Mouse (Mus musculus) embryo, embryonic 10.5 days (tissue): ENCODE results near the gene Cept1.
"Not testable (repeated sequence)": the region's sequence is repeated elsewhere in the genome, so short reads cannot be mapped to it uniquely, and the experiment has no call there.

ENCODE experiments used
- DNase-seq: peaks from one replicate; pipeline ENCODE4 v3.0.0-alpha.2; 2015; ENCODE audit warnings: low spot score

Cept1 gene

GRCm38 (mm10) chr3:106547171-106547923 is at the start of gene Cept1, which contains the start of gene Dram2:
Gene Cept1, minus strand, starts transcription at chr3:106547802.
Gene Dram2, plus strand, starts transcription at chr3:106547798.
- DNase-seq, result peak; percentile 96

- DNase-seq, result not testable (repeated sequence)
Measured at GRCm38 (mm10) chr3:106593631-106594030, 46.0 kb upstream of the Cept1 start.

GRCm38 (mm10) chr3:106579296-106579695 is 31.7 kb upstream of the Cept1 start:
- no peak for DNase-seq

GRCm38 (mm10) chr3:106573191-106573590 is 25.6 kb upstream of the Cept1 start:
- DNase-seq, result no peak

GRCm38 (mm10) chr3:106565876-106566275 is 18.3 kb upstream of the Cept1 start:
- DNase-seq, result no peak

GRCm38 (mm10) chr3:106558271-106558670 is 10.7 kb upstream of the Cept1 start:
- DNase-seq, result no peak

GRCm38 (mm10) chr3:106555743-106556250 is 8.2 kb upstream of the Cept1 start:
- no peak for DNase-seq

- no peak for DNase-seq
Measured at GRCm38 (mm10) chr3:106553411-106553810, 5.8 kb upstream of the Cept1 start.

- DNase-seq, result peak; percentile 1
Measured at GRCm38 (mm10) chr3:106548971-106549370, 1.4 kb upstream of the Cept1 start.

GRCm38 (mm10) chr3:106547924-106548539 is 430 bp upstream of the Cept1 start:
- DNase-seq, result peak; percentile 71

- DNase-seq, result no peak
Measured at GRCm38 (mm10) chr3:106544721-106545316, 2.8 kb downstream of the Cept1 start.

- no peak for DNase-seq
Measured at GRCm38 (mm10) chr3:106533277-106533676, 14.3 kb downstream of the Cept1 start.

- no peak for DNase-seq
Measured at GRCm38 (mm10) chr3:106528032-106528431, 19.6 kb downstream of the Cept1 start.

GRCm38 (mm10) chr3:106526411-106526810 is 21.2 kb downstream of the Cept1 start:
- DNase-seq, result no peak

- no peak for DNase-seq
Measured at GRCm38 (mm10) chr3:106522730-106523129, 24.9 kb downstream of the Cept1 start.

GRCm38 (mm10) chr3:106515016-106515415 is 32.6 kb downstream of the Cept1 start:
- no peak for DNase-seq

GRCm38 (mm10) chr3:106510669-106511068 is 36.9 kb downstream of the Cept1 start:
- no peak for DNase-seq

GRCm38 (mm10) chr3:106502892-106503291 is 44.7 kb downstream of the Cept1 start:
- DNase-seq, result no peak

- no peak for DNase-seq
Measured at GRCm38 (mm10) chr3:106500510-106500909, 47.1 kb downstream of the Cept1 start.

GRCm38 (mm10) chr3:106496996-106497395 is 50.6 kb downstream of the Cept1 start:
- DNase-seq, result no peak

GRCm38 (mm10) chr3:106496045-106496721 is 51.4 kb downstream of the Cept1 start:
- DNase-seq, result no peak

GRCm38 (mm10) chr3:106495346-106496044 is 52.1 kb downstream of the Cept1 start:
- no peak for DNase-seq
